Mouse (Mus musculus): Measurements from ENCODE around the gene Nudcd3.

Nudcd3 gene

DNA sequence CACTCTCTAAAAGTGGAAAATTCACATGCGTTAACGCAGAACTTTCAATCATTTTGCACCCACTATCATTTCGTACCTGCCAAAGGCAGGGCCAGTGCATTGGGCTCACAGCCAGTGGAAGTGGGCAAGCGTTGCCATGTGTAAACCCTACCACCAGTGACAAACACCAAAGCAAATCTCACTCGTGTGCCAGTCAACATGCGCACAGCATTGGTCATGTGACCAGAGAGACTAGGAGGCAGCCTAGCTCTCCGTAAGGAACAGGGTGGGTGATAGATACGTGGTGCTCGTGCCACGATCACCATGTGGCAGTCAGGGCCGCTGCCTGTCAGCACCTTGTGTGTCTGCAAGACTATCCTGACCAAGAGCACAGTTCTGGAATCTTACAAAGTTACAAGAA is 137.9 kb downstream of the Nudcd3 start:
- DNase-seq (ENCODE audit: low spot score) = no peak

DNA sequence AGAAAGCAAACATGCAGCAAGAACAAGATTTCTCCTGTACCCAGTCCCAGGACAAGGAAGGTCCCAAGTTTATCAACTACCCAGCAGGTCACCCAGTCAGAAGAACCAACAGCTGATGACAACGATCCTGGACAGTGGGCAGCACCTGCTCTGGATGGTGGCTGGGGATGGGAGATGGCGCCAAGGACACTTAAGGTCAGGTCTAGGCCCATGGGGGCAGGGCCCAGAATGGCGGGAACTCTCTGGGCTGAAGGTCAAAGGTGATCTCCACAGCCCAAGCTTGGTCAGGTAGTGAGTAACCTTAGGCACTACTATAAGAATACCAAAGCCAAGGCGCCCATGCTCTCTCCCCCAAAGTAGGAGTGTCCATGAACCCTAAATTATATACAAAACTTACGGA is 138.3 kb downstream of the Nudcd3 start:
- no peak for DNase-seq (ENCODE audit: low spot score)

DNA sequence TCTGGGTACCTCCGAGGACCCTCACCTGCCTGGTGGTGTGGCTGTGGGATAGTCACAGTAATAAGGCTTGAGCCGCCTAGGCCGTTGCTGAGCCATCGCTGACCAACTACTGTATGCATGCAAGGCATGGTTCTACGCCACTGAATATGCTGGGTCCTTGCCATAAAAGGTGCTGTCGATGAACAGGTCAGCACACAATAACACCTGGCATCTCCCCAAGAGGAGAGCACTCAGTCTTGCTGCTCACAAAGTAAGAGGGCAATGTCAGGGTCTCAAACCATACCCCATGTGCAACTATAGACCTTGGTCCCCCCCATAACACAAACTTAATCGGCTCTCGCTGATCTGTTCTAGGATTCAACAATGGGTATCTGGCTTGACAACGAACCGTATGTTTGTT is 141.1 kb downstream of the Nudcd3 start:
- DNase-seq (ENCODE audit: low spot score) = no peak
